Mouse (Mus musculus): ENCODE measurements at regions not wholly inside any gene's neighbourhood (a gene's known extent, or its start where the extent isn't known, plus 50 kb on each side); places are given as distances from the start of the nearest gene placed in this dataset.

- TF ChIP-seq CTCF (IDR thresholded peaks at IDR 0.05; ENCODE audit: low read depth) = no peak
- TF ChIP-seq EP300 (IDR thresholded peaks at IDR 0.05; ENCODE audit: low read depth) = no peak
Measured at GRCm38 (mm10) chr10:97248522-97248921, 230.9 kb upstream of the Dcn start.

All from liver, embryonic 14.5 days (tissue).